Mouse (Mus musculus) cerebellum, adult (tissue): ENCODE results near the gene Car10.

Experiments used
- ATAC-seq: cut with Nextera tagmentation; 2 replicates; pipeline ENCODE4 v1.9.2; 2017; ENCODE audit warnings: mild to moderate bottlenecking, moderate library complexity, mixed read lengths; ENCODE audit not compliant: insufficient number of reproducible peaks, low FRiP score, low TSS enrichment

Gene Car10

GRCm38 (mm10) chr11:93144544-93144943 is 46.7 kb downstream of the Car10 start:
- ATAC-seq = no peak; the same call in 1 of the 2 replicates

GRCm38 (mm10) chr11:93154910-93155309 is 57.1 kb downstream of the Car10 start:
- ATAC-seq = peak; percentile 95

GRCm38 (mm10) chr11:93172430-93172829 is 74.6 kb downstream of the Car10 start:
- ATAC-seq = no peak

DNA sequence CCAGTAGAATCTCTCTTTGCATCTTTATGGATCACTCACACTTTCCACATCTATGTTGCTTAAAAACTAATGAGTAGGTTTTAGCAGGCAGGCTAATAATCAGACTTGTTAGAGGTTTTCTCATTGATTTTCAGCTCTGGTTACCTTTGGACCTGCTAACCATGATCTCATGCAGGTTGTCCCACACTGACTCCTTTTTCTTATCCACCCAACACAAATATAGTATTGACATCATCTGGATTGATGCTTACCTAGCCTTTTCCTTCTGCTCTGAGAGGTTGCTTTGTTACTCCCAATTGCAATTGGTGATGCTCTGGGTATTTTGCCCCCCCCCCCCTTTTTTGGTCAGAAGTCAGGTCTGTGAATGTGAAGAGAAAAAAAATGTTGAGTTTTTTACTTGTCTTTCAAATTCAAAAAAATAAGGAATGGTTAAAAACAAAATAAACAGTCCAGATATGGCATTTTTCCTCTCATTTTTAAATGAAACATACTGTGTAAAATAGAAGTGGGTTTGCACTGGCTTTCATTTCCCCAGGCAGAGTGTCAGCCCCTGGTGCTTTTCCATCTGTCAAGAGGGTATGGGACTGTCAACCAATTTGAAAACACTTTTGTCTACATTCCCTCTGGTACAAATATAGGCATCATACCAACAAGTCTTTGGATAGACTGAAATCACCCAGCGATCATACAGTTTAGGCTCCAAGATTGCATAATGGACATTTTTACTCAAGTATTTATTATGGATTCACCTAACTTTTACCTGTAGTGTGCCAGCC is 75.9 kb downstream of the Car10 start:
- peak; percentile 98 for ATAC-seq

DNA sequence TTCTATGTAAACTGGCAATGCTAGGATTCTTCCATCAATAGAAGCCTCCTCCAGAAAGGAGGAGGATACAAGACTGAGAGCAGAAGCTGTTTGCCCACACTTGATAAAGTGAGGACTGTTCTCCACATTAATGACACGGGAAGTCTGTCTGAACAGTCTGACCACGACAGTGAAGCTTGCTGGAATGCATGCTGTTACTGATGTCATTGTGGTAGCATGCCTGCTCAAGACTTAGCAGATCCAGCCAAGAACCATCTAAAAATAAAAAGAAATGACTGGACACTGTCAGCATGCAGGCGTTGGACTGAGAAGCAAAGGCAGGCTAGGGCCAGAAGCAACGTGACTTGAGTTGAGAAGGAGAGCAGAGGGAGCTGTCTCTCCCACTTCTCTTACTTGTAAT is 87.6 kb downstream of the Car10 start:
- peak; percentile 86 for ATAC-seq

GRCm38 (mm10) chr11:93186163-93186562 is 88.3 kb downstream of the Car10 start:
- no peak for ATAC-seq

- no peak for ATAC-seq
These were observed 90.8 kb downstream of the Car10 start for GRCm38 (mm10) chr11:93188621-93189020.

DNA sequence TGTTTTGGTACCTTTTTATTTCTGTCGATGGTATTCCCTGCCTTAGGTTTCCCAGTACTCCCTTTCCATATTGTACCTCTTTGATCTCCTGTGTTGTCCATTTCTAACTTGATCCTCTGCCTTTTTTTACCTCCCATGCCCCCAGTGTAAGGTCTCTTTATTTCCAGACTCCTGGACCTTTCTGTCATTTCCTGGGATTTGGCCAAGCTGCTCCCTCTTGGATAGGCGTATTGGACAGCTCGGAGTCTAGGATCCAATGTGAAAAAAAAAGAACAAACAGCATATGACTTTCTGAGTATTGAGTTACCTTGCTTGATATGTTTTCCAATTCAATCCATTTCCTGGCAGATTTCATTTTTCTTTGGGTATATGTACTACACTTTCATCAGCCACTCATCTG is 102.2 kb downstream of the Car10 start:
- ATAC-seq = no peak

DNA sequence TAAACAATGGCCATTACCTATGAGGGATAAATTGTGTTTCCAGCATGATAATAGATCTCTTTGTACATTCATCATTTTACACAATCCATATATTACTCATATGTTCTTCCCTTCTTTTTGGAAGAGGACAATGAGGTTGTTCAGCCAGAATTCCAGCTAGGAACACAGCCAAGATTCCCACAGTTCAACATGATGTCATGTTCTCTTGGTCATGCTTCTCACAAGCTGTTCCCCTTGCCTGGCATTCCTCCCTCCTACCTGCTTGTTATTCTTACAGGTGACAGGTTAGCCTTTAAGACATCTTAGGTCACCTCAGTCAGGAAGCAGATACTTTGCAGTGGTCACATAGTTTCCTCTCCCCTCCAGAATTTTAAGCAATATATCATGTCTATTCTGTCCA is 119.6 kb downstream of the Car10 start:
- peak; percentile 83 for ATAC-seq

DNA sequence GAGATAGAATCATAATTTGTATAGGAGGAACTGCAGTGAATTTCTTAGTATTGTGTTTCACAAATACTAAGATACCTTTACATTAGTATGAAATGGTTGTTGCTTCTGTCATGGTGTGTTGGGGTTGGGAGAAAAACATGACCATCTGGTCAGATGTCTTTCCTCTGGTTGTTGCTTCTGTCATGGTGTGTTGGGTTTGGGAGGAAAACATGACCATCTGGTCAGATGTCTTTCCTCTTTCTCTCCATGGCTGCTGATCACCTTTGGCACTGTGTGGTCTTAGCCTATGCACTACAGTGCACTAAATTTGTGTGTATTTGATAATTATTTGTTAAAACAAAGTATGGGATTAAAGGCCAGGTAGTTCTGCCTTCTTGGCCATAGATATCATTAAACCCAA is 132.2 kb downstream of the Car10 start:
- no peak for ATAC-seq

DNA sequence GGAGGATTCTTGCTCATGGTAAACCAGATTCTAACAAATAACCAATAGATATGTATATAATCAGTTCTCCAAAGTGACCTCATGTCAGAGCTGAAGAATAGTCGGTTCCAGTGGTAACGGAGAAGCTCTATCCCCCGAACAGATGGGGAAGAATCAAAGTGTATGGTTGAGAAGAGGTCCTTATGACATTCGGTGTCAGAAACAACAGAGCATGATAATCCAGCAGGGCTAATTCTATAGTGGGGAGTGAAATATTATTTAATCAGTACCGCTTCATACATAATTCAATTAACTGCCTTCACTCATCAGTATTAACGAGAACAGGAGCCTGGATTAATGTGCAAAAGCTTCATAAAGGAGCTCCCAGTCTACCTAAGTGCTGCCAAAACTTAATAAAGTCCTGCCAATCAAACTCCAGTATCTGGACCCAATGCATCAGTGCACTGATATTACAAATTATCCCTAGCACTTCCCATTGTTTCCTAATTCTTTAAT is 152.0 kb downstream of the Car10 start:
- no peak for ATAC-seq

DNA sequence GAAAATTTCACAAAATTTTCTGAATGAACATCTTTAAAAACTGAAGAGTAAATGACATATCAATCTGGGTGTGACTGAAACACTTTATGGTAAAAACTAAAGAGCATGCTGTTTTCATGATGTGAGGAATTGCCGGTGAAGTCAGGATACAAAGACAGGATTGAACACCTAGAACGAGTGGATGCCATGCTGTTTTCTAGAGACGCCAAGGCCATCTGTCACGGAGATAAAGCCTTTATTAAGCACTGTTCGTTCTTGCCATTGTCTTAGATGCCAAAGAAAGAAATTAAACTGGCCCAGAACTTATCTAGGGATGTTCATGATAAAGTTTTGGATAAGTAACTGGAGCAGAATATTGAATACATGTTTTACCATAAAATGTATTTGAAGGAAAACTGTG is 153.9 kb downstream of the Car10 start:
- no peak for ATAC-seq

DNA sequence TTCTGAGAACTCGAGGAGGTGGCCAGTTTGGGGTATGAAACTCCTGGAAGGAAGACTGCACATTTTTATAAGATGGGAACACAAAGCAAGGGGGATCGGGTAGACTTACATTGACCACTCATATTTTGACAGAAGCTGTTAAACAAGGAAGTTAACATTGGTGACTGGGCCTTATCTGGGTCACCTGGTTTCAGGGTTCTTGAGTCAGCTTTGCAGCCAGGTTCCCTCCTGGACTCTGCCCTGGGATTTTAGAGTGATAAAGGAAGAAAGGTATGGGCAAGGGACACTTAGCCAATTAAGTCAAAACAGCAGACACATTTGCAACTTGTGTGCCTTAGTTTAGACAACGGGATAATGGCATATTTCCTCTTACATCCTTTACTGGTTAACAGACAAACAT is 166.2 kb downstream of the Car10 start:
- ATAC-seq = no peak

DNA sequence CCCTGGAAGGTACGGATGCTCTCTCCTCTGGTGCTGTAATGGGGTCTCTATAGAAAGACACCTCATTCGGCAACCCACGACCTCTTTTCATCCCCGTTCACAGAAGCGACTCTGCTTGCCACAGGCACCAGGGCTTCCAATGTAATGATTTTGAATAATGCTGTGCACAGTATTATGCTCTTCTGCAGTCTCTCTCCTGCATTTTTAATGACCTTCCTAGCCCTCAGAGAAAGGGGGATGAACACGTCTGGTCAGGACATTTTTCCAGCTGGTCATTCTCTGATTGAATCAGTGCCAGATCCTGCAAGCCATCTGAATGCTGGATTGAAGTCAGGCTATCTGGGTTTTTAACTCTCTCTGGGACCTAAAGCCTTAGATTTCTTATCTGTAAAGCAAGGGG is 174.2 kb downstream of the Car10 start:
- peak; percentile 36; the same call in 1 of the 2 replicates for ATAC-seq

- no peak for ATAC-seq
These were observed 176.1 kb downstream of the Car10 start for GRCm38 (mm10) chr11:93273906-93274305.

GRCm38 (mm10) chr11:93293661-93294060 is 195.8 kb downstream of the Car10 start:
- ATAC-seq = no peak

DNA sequence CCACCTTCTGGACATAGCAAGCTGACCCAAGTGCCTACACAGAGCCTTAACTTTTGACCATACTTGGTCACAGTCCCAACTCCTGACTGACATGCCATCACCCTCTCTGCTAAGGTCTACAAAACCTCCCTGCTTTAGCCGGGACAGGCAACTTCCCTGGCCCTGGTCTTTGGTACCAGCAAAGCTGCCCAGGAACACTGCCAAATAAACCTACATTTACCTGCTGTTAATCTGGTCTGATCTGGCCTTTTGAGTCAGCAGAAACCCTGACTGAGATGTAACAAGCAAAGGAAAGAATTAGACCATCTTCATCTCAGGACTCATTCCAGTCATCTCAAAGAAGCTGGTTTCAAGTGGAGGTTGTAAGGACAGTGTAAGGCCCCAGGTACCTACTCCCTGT is 212.2 kb downstream of the Car10 start:
- no peak for ATAC-seq

- ATAC-seq = no peak
These were observed 239.9 kb downstream of the Car10 start for GRCm38 (mm10) chr11:93337756-93338155.

- no peak for ATAC-seq
These were observed 246.1 kb downstream of the Car10 start for GRCm38 (mm10) chr11:93343961-93344360.

DNA sequence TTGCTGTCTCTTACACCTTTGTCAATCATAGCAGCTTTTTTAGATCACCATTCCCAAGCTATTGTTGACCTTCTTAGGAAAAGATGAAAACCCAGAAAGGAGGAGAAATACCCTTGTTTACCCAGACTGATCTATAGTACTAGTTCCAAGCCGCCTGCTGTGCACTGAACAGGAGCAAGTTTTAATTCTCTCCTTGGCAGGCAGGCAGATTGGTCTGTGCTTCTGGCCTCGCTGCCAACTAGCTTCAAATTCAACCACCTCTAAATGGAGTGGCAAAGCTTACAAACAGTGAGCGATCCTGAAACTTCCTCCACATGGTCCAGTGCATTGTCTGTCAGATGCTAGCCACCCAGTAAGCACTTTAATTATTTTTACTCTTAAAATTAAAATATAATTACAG is 247.0 kb downstream of the Car10 start:
- ATAC-seq = peak; percentile 74

- no peak for ATAC-seq
These were observed 263.7 kb downstream of the Car10 start for GRCm38 (mm10) chr11:93361576-93361975.

DNA sequence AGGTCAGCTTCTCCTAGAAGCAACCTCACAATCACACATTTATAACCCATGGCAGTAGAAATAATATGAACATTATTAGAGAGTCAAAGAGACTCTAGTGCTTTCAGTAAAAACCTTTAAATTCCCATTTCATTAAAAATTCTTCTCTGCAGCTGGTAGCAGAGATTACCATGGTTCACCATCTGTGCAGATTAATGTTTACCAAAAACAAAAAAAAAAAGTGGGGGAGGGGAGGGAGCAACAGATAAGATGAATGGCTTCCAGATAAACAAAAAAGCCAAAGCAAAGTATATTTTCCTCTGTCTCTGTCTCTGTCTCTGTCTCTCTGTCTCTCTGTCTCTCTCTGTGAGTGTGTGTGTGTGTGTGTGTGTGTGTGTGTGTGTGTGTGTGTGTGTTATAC is 266.3 kb downstream of the Car10 start:
- ATAC-seq = no peak
